Mouse (Mus musculus): ENCODE measurements at regions not wholly inside any gene's neighbourhood (a gene's known extent, or its start where the extent isn't known, plus 50 kb on each side); places are given as distances from the start of the nearest gene placed in this dataset.

GRCm38 (mm10) chr5:106285152-106285551 lies 172.8 kb downstream of the Barhl2 start:
- Histone ChIP-seq H3K36me3 (ENCODE audit: control insufficient read depth, insufficient read depth, low read length, poor library complexity, severe bottlenecking) (no peaks in the 10 kb centered on the region), H3K9me3 (replicated peaks; ENCODE audit: control insufficient read depth, insufficient read depth, low read length, poor library complexity, severe bottlenecking) (no peaks in the 10 kb centered on the region), H3K4me1 (ENCODE audit: control insufficient read depth, insufficient read depth, low read length) (no peaks in the 10 kb centered on the region), H3K27me3 (ENCODE audit: control insufficient read depth, insufficient read depth, low read length, poor library complexity, severe bottlenecking) (no peaks in the 10 kb centered on the region), H3K4me3 (ENCODE audit: low read depth, low read length) (no peak overlapping the region), H3K27ac (ENCODE audit: insufficient read depth, low read length) (no peak overlapping the region), H3K9ac (ENCODE audit: low read depth, poor library complexity, severe bottlenecking) (no peak overlapping the region)
- TF ChIP-seq EP300 (IDR thresholded peaks at IDR 0.05; ENCODE audit: insufficient read depth, low read depth, low read length) (no peak), POLR2A (IDR thresholded peaks at IDR 0.05; ENCODE audit: insufficient read depth, low read length) (no peak), CTCF (IDR thresholded peaks at IDR 0.05; ENCODE audit: low read depth, low read length) (no peak)

DNA sequence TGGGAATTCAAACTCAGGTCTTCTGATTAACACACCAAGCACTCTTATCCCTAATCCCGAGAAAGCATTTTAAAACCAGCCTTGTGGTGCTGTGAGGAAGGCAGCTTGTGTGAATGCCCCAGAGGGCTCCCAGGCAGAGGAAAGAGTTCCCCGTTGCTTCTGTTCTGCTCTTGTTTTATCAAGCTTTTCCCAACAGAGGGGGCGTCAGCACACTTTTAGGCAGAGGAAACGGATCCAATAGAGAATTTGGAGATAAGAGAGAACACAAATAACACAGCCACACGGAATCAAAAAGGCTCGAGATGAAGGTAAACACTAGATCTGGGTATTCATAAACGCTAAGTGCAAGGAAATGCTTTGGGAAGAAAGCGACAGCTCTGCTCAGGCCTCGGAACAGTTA lies 173.2 kb downstream of the Barhl2 start:
- Histone ChIP-seq H3K36me3 (ENCODE audit: control insufficient read depth, insufficient read depth, low read length, poor library complexity, severe bottlenecking) (no peaks in the 10 kb centered on the region), H3K9me3 (replicated peaks; ENCODE audit: control insufficient read depth, insufficient read depth, low read length, poor library complexity, severe bottlenecking) (0 out of 2 replicates have a peak, but pooled peaks cover 3% of the 10 kb centered on the region), H3K27ac (ENCODE audit: insufficient read depth, low read length) (no peak overlapping the region), H3K9ac (ENCODE audit: low read depth, poor library complexity, severe bottlenecking) (no peak overlapping the region), H3K27me3 (ENCODE audit: control insufficient read depth, insufficient read depth, low read length, poor library complexity, severe bottlenecking) (no peaks in the 10 kb centered on the region), H3K4me3 (ENCODE audit: low read depth, low read length) (no peak overlapping the region), H3K4me1 (ENCODE audit: control insufficient read depth, insufficient read depth, low read length) (no peaks in the 10 kb centered on the region)
- TF ChIP-seq POLR2A (IDR thresholded peaks at IDR 0.05; ENCODE audit: insufficient read depth, low read length): no peak
- no peak for TF ChIP-seq EP300 (IDR thresholded peaks at IDR 0.05; ENCODE audit: insufficient read depth, low read depth, low read length)
- no peak for TF ChIP-seq CTCF (IDR thresholded peaks at IDR 0.05; ENCODE audit: low read depth, low read length)

GRCm38 (mm10) chr5:106282646-106283045 lies 175.3 kb downstream of the Barhl2 start:
- Histone ChIP-seq H3K36me3 (ENCODE audit: control insufficient read depth, insufficient read depth, low read length, poor library complexity, severe bottlenecking) (no peaks in the 10 kb centered on the region), H3K4me3 (ENCODE audit: low read depth, low read length) (no peak overlapping the region), H3K9me3 (replicated peaks; ENCODE audit: control insufficient read depth, insufficient read depth, low read length, poor library complexity, severe bottlenecking) (0 out of 2 replicates have a peak, but pooled peaks cover 4% of the 10 kb centered on the region), H3K9ac (ENCODE audit: low read depth, poor library complexity, severe bottlenecking) (no peak overlapping the region), H3K27ac (ENCODE audit: insufficient read depth, low read length) (no peak overlapping the region), H3K4me1 (ENCODE audit: control insufficient read depth, insufficient read depth, low read length) (no peaks in the 10 kb centered on the region), H3K27me3 (ENCODE audit: control insufficient read depth, insufficient read depth, low read length, poor library complexity, severe bottlenecking) (no peaks in the 10 kb centered on the region)
- no peak for TF ChIP-seq EP300 (IDR thresholded peaks at IDR 0.05; ENCODE audit: insufficient read depth, low read depth, low read length)
- TF ChIP-seq POLR2A (IDR thresholded peaks at IDR 0.05; ENCODE audit: insufficient read depth, low read length): no peak
- TF ChIP-seq CTCF (IDR thresholded peaks at IDR 0.05; ENCODE audit: low read depth, low read length): no peak

- H3K27me3 ChIP-seq (ENCODE audit: control insufficient read depth, insufficient read depth, low read length, poor library complexity, severe bottlenecking): no peaks in the 10 kb centered on the region
- H3K27ac ChIP-seq (ENCODE audit: insufficient read depth, low read length): no peak overlapping the region
- TF ChIP-seq CTCF (IDR thresholded peaks at IDR 0.05; ENCODE audit: low read depth, low read length): no peak
- TF ChIP-seq POLR2A (IDR thresholded peaks at IDR 0.05; ENCODE audit: insufficient read depth, low read length): no peak
- no peak for TF ChIP-seq EP300 (IDR thresholded peaks at IDR 0.05; ENCODE audit: insufficient read depth, low read depth, low read length)
- no peaks in the 10 kb centered on the region for H3K36me3 ChIP-seq (ENCODE audit: control insufficient read depth, insufficient read depth, low read length, poor library complexity, severe bottlenecking)
- no peak overlapping the region for H3K9ac ChIP-seq (ENCODE audit: low read depth, poor library complexity, severe bottlenecking)
- H3K4me3 ChIP-seq (ENCODE audit: low read depth, low read length): no peak overlapping the region
- no peaks in the 10 kb centered on the region for H3K4me1 ChIP-seq (ENCODE audit: control insufficient read depth, insufficient read depth, low read length)
- 0 out of 2 replicates have a peak, but pooled peaks cover 4% of the 10 kb centered on the region for H3K9me3 ChIP-seq (replicated peaks; ENCODE audit: control insufficient read depth, insufficient read depth, low read length, poor library complexity, severe bottlenecking)
Measured at GRCm38 (mm10) chr5:106277786-106278185, 180.2 kb downstream of the Barhl2 start.

GRCm38 (mm10) chr5:106277231-106277630 lies 180.7 kb downstream of the Barhl2 start:
- H3K4me1 ChIP-seq (ENCODE audit: control insufficient read depth, insufficient read depth, low read length): no peaks in the 10 kb centered on the region
- no peaks in the 10 kb centered on the region for H3K36me3 ChIP-seq (ENCODE audit: control insufficient read depth, insufficient read depth, low read length, poor library complexity, severe bottlenecking)
- H3K27ac ChIP-seq (ENCODE audit: insufficient read depth, low read length): no peak overlapping the region
- H3K9ac ChIP-seq (ENCODE audit: low read depth, poor library complexity, severe bottlenecking): no peak overlapping the region
- H3K9me3 ChIP-seq (replicated peaks; ENCODE audit: control insufficient read depth, insufficient read depth, low read length, poor library complexity, severe bottlenecking): 0 out of 2 replicates have a peak, but pooled peaks cover 4% of the 10 kb centered on the region
- TF ChIP-seq POLR2A (IDR thresholded peaks at IDR 0.05; ENCODE audit: insufficient read depth, low read length): no peak
- TF ChIP-seq CTCF (IDR thresholded peaks at IDR 0.05; ENCODE audit: low read depth, low read length): no peak
- TF ChIP-seq EP300 (IDR thresholded peaks at IDR 0.05; ENCODE audit: insufficient read depth, low read depth, low read length): no peak
- no peak overlapping the region for H3K4me3 ChIP-seq (ENCODE audit: low read depth, low read length)
- no peaks in the 10 kb centered on the region for H3K27me3 ChIP-seq (ENCODE audit: control insufficient read depth, insufficient read depth, low read length, poor library complexity, severe bottlenecking)

- Histone ChIP-seq H3K9me3 (replicated peaks; ENCODE audit: control insufficient read depth, insufficient read depth, low read length, poor library complexity, severe bottlenecking) (0 out of 2 replicates have a peak, but pooled peaks cover 4% of the 10 kb centered on the region), H3K4me1 (ENCODE audit: control insufficient read depth, insufficient read depth, low read length) (no peaks in the 10 kb centered on the region), H3K27me3 (ENCODE audit: control insufficient read depth, insufficient read depth, low read length, poor library complexity, severe bottlenecking) (no peaks in the 10 kb centered on the region), H3K27ac (ENCODE audit: insufficient read depth, low read length) (no peak overlapping the region), H3K4me3 (ENCODE audit: low read depth, low read length) (no peak overlapping the region), H3K36me3 (ENCODE audit: control insufficient read depth, insufficient read depth, low read length, poor library complexity, severe bottlenecking) (no peaks in the 10 kb centered on the region), H3K9ac (ENCODE audit: low read depth, poor library complexity, severe bottlenecking) (no peak overlapping the region)
- TF ChIP-seq CTCF (IDR thresholded peaks at IDR 0.05; ENCODE audit: low read depth, low read length): peak; percentile 11
- no peak for TF ChIP-seq POLR2A (IDR thresholded peaks at IDR 0.05; ENCODE audit: insufficient read depth, low read length)
Measured at GRCm38 (mm10) chr5:106276186-106276585, 181.8 kb downstream of the Barhl2 start.
